Mouse (Mus musculus): ENCODE data around the gene Gm14440.
"Not testable (repeated sequence)": the region's sequence is repeated elsewhere in the genome, so short reads cannot be mapped to it uniquely, and the experiment has no call there.

Gene Gm14440

GRCm38 (mm10) chr2:175274825-175275224 lies at the start of gene Gm14440:
Gene Gm14440 (plus strand): TSS chr2:175275125.
- in situ Hi-C loops (cut with MboI, MseI) = not testable (repeated sequence)

All from T-helper 17 cell (primary cell).